Mouse (Mus musculus): ENCODE results near the gene Slc25a20.

GRCm38 (mm10) chr9:108648611-108649560, 13.0 kb upstream of the Slc25a20 start, which contains the start of gene Arih2:
- TF ChIP-seq CTCF (conservative IDR thresholded peaks at IDR 0.05; ENCODE audit: low read length) (no peak), POU5F1 (IDR thresholded peaks at IDR 0.05; ENCODE audit: borderline replicate concordance, low read length) (no peak)
